Mouse (Mus musculus) megakaryocyte, adult 5-6 weeks (primary cell): ENCODE results near the gene Lmo4. TPM values are rescaled to one million over a fixed set of nuclear protein-coding genes. Genes with fewer than 3 reads are reported as not detected.
A peak's percentile ranks its signal among the peaks of the same experiment; 100 is the strongest.

Experiments
- ATAC-seq: 2 replicates; pipeline ENCODE4 v1.8.0; 2016; ENCODE audit warnings: mild to moderate bottlenecking, inconsistent platforms; ENCODE audit not compliant: poor library complexity, severe bottlenecking
- total RNA-seq, 2 experiments: library from RNA; stranded (forward) in 1 of 2; stranded (reverse) in 1 of 2; fragments of 153-499, 151-499 nt in 1 of 2; fragments of 221-1000, 200-1000 nt in 1 of 2; gene quantifications; 2 replicates each; pipeline versions ENCODE4 v1.2.3 to v1.2.4; 2015 to 2017

Lmo4 gene
- total RNA-seq, 2 experiments from 2014 or later = 83.8 to 340 TPM

DNA sequence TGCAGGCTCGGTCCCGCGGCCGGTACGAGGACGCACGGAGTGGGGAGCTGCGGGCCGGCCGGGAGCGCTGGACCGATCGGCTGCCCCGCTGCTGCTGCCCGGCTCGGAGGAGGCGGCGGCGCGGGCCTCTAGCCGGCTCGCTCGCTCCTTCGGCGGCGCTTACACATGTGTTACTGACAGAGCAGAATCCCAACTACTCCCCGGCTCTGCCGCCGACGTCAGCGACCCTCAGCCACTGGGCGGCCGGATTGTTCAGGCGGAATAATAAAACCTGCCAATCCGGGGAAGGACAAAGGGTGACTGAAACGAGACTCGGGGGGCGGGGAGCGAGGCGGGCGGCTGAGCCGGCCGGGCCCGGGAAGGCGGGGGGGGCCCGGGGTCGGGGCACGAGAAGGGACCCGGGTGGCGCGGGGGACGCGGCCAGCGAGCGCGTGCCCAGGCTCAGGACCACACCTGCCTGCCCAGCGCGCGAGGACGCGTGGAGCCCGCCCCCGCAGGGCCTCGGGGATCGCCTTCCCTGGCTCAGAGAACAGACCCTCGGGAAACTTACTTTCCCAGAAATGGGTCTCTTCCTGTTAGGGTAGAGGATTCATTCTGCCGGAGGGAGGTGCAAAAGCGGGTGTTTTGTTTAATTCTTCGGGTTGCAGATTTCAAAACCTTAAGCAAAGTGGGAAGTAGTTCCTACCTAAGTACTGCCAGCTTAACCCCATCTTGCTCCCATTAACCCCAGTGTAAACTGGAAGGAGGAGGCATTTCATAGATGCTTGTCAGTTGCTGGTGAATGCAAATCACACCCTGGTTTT is 532 bp upstream of the Lmo4 start:
- peak; percentile 46 for ATAC-seq

DNA sequence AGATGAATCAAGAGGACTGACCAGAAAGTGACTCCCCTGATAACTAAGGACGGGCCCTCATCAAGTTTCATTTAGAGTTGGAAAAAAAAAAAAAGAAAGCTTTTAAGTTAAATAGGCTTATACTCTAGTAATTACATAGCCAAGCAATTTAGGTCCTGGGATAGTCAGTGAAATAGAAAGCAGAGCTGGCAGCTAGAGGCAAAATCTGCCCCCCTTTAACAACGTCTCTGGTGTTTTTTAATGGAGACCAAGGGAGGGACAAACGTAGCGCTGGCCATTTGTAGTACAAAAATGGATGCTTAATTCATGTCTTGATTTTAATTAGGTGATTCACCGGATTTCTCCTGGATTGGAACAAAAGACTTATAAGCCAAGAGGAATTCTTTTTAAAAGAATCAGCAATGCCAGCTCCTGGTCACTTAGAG is 1.0 kb downstream of the Lmo4 start:
- ATAC-seq = no peak

DNA sequence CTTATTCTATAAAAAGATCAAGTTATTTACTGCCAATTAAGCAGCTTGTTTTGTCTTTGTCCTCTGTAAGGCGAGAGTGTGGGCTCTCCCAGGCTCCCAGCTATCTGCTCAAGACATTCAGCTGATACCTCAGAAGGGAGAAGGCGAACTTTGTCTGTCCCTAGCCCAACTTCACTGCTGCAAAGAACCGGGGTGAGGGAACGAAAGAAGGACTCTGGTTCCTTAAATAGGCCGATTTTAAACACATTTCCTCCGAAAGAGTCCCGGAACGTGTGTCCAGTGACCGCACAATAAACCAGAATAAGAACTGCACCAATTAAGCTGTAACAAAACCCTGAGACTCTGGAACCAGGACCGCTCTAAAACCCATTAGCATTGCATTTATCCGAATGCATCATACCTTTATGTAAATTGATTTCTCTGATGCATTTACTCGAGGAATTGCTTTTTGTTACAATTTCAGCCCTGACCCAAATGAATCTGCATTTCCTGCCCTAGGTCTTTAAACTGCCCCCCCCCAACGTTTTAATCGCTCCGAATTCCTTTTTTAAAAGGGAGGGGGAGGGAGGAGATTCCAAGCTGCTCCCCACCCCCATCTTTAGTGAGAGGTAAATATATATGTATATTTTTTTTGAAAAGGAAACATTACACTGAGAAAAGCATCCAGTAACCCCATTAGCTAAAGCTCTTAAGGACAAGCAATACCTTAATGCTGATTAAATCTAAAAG is 1.6 kb downstream of the Lmo4 start:
- no peak for ATAC-seq

DNA sequence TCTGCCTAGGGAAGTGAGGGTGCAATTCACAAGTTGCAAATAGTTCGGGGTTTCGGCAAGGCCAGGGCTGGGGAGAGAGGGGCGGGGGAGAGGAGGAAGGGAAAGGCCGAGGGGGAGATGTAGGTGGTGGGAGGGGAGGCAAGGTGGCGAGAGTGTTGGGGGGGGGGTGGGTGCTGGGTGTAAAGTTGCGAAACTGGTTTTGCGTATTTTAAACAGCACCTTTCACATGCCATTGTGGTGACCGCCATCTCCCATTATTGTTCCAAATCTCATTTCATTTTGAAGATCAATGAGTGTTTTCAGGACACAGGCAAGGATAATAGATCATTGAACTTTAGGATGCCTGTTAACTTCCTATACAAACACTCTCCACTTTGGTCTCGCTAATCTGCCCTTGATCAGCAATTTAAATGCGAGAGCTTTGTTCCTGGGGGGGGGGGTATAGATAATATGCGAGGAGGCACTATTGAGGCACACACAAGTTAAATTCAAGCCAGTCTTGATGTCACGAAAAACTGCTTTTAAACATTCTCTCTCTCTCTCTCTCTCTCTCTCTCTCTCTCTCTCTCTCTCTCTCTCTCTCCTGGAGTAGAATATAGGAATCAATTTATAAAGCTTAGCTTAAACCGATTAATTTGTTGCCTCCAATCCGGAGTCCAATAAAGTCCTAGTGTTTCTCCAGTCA is 2.3 kb downstream of the Lmo4 start:
- ATAC-seq = peak; percentile 38

DNA sequence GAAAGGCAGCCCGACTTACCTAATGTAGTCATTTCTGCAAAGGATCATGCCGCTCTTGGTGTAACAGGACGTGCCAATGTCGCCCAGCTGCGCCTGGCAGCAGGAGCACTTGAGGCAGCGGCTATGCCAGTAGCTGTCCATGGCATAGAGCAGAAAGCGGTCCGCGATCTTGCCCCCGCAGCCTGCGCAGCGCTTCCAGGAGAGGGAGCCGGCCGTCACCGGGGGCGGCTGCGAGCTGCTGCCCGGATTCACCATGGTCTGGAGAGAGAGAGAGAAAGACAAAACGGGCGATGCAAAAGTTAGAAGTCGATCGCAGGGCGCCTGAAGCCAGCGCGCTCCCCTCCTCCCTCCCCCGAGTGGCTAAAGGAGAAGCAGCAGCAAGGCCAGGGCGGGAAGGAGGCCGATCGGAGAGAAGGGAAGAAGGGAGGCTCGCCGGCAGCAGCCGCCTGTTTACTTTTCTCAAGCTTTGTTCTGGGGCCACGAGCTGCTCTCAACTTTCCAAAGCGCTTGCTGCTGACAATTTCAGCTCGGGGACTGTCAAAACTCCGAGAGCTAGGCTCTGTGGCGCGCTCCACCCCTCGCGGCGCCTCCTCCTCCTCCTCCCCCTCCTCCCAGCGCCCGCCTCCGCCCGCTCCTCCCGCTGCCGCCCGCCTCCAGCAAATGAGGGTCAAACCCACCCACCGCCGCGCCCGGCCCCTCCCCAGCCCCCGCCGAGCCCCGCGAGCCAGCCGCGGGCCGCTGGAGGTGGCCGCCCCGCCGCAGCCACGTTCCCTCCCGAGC is 3.0 kb downstream of the Lmo4 start:
- peak; percentile 39 for ATAC-seq

DNA sequence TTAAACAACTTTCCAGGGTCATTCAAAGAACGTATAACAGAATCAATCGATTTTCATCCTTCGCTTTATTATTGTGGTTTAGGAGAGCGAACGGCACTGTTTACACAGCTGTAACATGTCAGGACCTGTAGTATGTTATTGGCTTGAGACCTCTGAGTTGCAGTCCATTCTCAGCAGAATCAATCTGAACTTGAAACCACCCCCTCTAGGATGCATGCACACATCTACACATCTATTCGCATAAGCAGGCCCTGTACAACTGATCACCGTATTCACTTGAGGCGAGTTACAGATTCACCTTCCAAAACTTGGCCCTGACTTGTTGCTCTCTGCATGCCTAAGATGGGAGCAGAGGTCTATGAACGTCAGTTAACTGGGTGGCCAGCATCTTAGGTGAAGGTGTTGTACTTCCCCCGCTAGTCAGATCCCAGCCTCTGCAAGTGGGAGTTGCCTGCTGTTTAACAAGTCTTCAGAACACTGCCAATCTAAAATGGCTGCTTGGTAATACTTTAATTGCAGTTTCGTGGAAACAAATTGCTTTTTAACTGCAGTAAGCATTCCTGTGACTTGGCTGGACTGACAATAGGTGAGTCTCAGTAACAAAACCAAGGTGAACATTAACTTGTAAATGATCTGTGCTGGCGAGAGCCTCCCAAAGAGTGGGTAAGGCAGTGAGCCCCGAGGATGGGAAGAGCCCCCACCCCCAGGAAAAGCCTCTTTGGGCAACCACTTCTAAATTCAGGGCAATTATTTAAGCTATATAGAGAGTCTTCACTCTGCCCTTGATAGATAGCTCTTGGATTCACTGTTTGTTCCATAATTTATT is 19.5 kb downstream of the Lmo4 start:
- no peak for ATAC-seq

DNA sequence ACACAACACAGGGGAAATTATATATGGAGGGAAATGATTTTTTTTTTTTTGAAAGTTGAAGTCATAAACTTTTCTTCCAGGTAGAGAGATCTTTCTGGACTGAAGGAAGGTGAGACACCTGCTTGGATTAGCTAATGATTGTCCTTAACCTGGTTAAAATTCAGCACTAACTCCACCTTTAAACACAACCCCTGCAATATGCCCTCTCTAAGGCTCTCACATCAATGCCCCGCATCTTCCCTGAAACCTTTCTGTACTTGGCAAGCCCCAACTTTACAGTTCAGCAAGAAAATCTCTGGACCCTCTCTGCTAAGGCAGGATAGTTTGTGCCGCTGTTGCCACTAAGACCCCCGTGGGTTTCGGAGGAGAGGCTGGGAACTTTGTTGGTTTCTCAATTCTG is 20.1 kb downstream of the Lmo4 start:
- ATAC-seq = no peak

DNA sequence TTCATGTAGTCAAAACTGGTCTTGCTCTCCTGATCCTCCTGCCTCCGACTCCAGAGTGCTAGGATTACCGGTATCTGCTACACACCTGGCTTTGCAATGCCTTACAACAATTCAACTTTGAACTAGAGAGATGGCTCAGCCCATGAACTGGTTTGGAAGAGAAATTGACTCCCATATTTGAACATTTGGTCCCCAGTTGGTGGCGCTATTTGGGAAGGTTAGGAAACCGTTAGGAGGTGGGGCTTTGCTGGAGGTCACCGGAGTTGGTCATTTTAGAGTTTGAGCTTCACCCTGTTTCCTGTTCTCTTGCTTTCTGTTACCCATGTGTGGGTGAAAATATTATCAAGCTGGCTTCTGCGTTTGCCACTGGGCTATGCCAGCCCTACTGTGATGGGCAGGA is 22.8 kb downstream of the Lmo4 start:
- ATAC-seq = peak; percentile 31; the same call in 1 of the 2 replicates

DNA sequence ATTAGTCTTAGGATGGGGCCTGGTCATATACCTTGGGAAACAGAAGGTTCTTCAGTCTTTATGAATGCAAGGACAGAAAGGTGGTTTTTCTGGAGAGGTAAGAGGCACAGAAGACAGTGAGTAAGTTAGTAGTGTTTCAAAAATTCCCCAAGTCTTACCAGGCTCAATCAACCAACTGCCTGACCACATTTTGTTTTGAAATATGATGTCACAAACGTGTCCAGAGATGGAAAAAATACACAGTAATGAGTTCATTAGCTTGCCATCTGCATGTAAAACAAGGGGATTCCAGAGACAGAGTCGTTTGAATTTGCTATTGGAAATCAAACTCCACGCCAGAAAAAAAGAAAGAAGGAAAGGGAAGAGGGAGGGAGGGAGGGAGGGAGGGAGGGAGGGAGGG is 26.1 kb downstream of the Lmo4 start:
- ATAC-seq = no peak

DNA sequence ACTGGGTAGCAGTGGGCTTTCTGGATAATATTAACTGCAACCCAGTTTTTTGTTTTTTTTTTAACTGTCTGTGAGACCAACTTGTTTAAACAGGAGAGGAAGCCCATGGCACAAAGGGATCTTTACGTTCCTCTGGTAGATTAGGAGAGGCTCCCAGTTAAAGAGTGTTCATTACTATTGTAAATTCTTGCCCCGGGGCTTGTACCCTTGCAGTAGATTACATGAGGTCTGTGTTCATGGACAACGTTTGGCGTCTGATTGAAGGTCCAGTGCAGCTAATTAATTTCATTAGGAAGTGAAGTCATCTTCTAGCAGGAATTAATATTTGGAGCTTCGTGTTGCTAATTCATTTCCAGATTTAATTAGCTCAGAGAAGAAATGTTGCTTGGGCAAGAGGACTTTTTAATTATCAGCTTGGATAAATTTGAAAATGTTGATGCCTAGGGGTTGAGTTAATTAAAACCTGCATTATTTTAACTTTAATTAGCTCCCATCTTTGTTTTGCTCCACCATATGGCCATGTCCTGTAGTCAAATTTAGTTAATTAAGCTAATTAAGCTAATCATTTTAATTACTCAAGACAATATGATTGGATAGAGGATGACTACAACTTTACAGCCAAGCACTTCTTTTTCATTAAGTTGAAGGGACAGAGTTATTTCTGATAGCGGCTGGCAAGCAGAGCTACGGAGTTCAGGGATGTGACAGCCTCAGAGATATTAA is 31.0 kb downstream of the Lmo4 start:
- ATAC-seq = no peak

DNA sequence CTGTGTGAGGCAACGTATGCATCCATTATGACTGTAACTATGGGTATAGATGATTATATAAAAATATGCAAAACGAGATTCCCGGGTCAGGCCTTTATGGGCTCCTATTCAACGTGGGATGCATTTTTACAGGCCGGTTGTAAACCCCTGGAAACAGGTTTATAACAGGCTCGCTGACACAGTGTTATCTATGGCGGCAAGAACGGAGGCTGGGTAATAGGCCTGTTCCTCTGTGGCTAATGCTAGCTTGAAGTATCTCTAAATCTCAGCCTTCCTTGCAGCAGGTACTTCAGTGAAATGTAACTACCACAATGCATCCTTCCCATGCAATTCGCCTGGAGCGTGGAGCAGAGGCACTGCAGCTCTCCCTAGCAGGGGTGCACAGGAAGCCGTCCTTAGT is 31.9 kb downstream of the Lmo4 start:
- ATAC-seq = no peak

DNA sequence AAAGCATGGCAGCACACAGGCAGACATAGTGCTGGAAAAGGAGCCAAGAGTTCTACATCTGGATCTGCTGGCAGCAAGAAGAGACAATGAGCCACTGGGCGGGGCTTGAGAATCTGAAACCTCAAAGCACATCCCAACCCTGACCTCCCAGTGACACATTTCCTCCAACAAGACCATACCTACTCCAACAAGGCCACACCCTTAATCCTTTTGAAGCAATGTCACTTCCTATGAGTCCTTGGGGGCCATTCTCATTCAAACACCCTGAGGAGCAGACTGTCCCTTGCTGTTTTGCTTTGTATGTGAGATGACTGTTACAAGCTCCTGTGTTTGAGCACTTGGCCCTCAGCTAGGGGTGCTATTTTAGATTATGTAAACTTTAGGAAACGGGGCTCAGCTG is 33.3 kb downstream of the Lmo4 start:
- peak; percentile 47 for ATAC-seq

DNA sequence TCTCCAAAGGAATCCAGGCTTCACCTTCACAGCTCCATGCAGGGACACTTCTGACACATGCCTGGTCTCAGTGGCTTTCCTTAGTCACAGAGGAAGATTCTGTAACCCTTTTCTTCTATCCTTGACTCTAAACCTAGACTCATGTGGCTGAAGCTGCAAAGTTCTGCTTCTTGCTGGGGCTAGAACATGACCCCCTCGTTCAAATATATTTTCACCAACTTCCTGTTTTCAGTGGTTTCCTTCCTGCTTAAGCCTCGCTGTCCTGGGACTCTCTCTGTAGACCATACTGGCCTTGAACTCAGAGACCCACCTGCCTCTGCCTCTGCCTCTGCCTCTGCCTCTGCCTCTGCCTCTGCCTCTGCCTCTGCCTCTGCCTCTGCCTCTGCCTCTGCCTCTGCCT is 34.5 kb downstream of the Lmo4 start:
- ATAC-seq = peak; percentile 63

DNA sequence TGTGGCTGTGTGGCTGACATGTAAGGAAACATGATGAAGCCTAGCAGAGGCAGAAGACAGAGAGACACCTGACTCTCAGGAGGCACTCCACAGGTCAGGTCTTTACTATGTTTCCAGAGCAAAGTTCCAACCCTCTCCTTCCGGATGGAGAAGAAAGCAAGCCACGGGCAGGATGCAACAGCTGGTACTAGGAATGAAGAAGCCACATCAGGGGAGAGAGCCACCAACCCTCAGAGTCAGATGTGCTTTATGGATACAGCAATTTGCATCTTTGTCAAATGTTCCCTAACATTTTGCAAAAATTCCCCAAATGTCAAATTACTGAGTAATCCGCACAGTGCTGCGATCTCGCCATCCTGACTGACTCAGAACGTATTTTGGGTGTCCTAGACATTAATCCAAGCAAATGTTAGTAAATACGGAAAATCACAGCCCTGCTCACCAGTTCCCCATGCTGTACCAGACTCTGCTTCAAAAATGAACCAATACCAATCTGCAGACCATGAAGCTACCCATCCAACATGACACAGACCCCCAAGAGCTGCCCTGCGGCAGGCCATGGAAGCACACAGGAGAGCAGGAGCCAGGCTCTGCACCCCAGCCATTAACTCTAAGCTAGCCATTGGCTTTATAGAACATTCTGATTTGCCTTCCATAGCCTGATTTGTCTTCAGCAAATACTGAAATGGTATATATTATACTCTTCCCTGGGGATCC is 38.4 kb downstream of the Lmo4 start:
- ATAC-seq = no peak

DNA sequence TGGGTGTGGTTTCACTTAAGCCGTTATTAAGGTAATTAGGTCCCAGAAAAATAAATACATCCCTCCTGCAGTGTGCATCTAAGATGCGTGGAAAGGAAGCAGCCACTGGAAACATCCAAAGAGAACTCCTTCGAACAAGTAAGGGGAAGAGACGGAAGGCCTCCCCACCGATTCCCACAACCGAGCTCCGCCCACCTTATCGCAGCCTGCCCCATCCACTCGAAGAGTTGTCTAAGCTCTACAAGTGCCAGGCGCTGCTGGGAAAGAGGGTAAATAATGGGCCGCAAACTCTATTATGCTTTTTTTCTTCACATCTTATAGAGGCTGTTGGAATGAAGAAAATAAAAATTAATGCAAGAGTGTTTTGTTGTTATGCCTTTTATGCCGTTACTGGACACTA is 39.6 kb downstream of the Lmo4 start:
- ATAC-seq = no peak

DNA sequence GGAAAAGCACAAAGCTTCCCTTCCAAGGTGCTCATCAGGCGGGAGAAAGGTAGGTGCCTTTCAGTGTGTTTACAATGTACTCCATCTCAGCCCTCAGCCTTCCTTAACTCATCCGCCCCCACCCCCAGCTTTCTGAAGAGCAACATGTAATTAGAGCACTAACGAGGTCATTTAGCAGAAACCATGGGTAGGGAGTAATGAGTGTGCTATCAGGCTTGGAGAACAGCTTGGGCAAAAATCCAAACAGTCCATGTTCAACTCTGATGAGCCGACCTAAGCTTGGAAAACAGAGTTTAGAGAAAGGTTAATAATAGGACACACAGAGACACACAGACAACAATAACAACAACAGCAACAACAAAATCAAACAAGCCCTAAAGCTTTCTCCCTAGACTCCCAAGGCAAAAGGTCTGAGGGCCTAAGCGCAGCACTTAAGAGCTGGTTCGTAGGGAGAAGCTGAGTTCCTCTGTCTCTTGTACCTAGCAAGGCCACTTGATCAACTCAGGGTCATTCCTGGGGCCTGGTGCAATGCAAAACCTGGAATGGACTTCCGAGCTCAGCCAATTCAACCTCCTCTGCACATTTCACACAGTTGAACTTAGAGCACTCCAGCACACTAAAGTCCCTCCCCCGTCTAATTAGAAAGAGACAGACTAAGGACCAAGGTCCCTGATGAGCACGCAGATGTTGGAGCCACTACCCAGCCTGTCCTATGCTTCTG is 40.2 kb downstream of the Lmo4 start:
- no peak for ATAC-seq

DNA sequence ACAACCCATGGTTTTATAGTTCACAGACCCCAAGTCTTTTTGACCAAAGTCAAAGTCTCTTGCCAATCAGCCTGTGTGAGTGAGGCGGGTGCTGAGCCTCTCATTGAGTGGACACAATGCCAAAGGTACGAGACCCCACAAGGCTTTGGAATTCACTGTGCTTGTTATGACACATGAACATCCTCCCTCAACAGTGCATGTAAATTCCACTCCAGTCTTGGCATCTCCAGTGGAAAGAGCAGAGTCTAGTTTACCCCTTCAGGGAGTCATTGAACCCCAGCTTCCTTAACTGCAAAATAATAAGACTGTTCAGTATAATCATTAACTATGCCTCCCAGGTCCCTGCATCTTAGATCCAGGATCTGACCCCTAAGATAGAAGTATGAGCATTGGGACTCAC is 41.3 kb downstream of the Lmo4 start:
- no peak for ATAC-seq

DNA sequence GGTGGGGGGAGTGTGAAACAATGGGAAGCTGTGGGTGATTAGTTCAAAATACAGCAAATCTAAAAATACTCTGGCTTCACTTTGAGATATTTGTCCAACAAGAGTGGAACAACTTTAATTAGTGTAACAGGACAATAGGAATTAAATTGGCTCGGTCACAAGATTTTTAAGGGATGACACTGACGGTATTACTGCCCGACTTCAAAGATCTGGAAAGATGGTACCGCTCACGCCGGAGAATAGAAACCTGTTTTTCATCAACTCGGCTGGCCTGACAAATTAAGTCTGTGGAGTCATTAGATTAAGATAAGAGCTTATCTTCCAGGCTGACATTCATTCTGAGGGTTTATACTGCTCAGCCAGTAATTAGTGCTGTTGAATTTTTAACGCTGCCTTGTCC is 42.9 kb downstream of the Lmo4 start:
- no peak for ATAC-seq
